Mouse (Mus musculus) forebrain, embryonic 12.5 days (tissue): ENCODE measurements around the gene Mllt6. TPM values are rescaled to one million over a fixed set of nuclear protein-coding genes. Genes with fewer than 3 reads are reported as not detected.

Experiments
- ATAC-seq: fragments of 200-750 bp; cut with Nextera tagmentation; 2 replicates; pipeline ENCODE4 v1.8.0; 2017; ENCODE audit warnings: moderate TSS enrichment; ENCODE audit not compliant: low FRiP score
- H3K27ac ChIP-seq: fragments of 300-500 bp; sonication (generic); 2 replicates; pipeline ENCODE4 v1.5.1; 2016; ENCODE audit warnings: mild to moderate bottlenecking
- H3K27me3 ChIP-seq: fragments of 300-500 bp; sonication (generic); 2 replicates; pipeline ENCODE4 v1.6.1; 2016; ENCODE audit warnings: mild to moderate bottlenecking
- H3K36me3 ChIP-seq: fragments of 300-500 bp; sonication (generic); replicated peaks from 2 replicates; pipeline ENCODE4 v1.6.1; 2016; ENCODE audit warnings: mild to moderate bottlenecking
- H3K4me1 ChIP-seq: fragments of 300-500 bp; sonication (generic); 2 replicates; pipeline ENCODE4 v1.6.1; 2016
- H3K4me2 ChIP-seq: fragments of 300-500 bp; sonication (generic); 2 replicates; pipeline ENCODE4 v1.6.1; 2016; ENCODE audit warnings: mild to moderate bottlenecking, moderate library complexity
- H3K4me3 ChIP-seq: fragments of 300-500 bp; sonication (generic); replicated peaks from 2 replicates; pipeline ENCODE4 v1.5.1; 2016; ENCODE audit warnings: mild to moderate bottlenecking
- H3K9ac ChIP-seq: fragments of 300-500 bp; sonication (generic); 2 replicates; pipeline ENCODE4 v1.6.1; 2016; ENCODE audit warnings: mild to moderate bottlenecking
- H3K9me3 ChIP-seq: fragments of 300-500 bp; sonication (generic); 2 replicates; pipeline ENCODE4 v1.6.1; 2016
- WGBS: fragments of 180-500 bp; shearing (Covaris S2); methylation state at CpG from one replicate; pipeline ENCODE4 v1.1.7; 2016; 5-methylcytosine and 5-hydroxymethylcytosine counted together
- polyA plus RNA-seq: library from polyadenylated mRNA; unstranded; fragments of >200 nt; fragmentation: Nextera tagmentation; extraction: Ambion mirVana; gene quantifications from 2 replicates; pipeline ENCODE4 v1.2.1, GENCODE M21; 2016

Gene Mllt6
- polyA plus RNA-seq, 1 experiment from 2014 or later: 3.7 TPM

- Histone ChIP-seq H3K27ac (0 out of 2 replicates have a peak overlapping the region, but pooled peaks have one; percentile 25), H3K4me3 (no peak overlapping the region), H3K4me2 (no peak overlapping the region), H3K27me3 (0 out of 2 replicates have a peak, but pooled peaks cover 7% of the 10 kb centered on the region), H3K9ac (no peak overlapping the region), H3K9me3 (no peaks in the 10 kb centered on the region), H3K36me3 (peaks cover 58% of the 10 kb centered on the region), H3K4me1 (peaks cover 30% of the 10 kb centered on the region)
- 33% methylated on average over 10 of the region's 10 CpGs for WGBS
- ATAC-seq: no peak
Observed at GRCm38 (mm10) chr11:97689861-97690260, 26.6 kb downstream of the Mllt6 start.

DNA sequence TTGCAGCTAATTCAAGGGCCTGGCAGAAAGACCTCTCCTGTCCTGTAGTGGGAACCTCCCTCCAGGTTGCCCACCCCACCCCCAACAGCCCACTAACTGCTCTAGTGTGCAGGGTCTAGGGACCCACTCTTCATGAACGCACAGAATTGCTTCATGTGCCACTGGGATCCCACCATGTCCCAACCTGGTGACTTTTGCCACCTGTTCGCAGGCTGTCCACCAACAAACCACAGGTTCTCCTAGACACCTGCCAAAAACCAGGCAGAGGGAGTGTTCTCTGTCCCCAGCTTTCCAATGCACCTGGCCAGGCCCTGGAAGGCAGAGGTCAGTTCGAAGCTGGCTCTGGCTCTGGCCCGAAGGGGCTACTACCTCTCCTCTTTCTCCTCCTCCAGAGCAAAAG, 31.2 kb downstream of the Mllt6 start:
- no peaks in the 10 kb centered on the region for H3K9me3 ChIP-seq
- 0 out of 2 replicates have a peak overlapping the region, but pooled peaks have one; percentile 5 for H3K9ac ChIP-seq
- no peaks in the 10 kb centered on the region for H3K27me3 ChIP-seq
- H3K4me1 ChIP-seq: peaks cover 47% of the 10 kb centered on the region
- peak overlapping the region; percentile 84 for H3K4me2 ChIP-seq
- H3K36me3 ChIP-seq: peaks cover 40% of the 10 kb centered on the region
- no peak for ATAC-seq
- peak overlapping the region; percentile 89 for H3K27ac ChIP-seq
- 0 out of 2 replicates have a peak overlapping the region, but pooled peaks have one; percentile 26 for H3K4me3 ChIP-seq
- WGBS: 79% methylated on average over 4 of the region's 4 CpGs

DNA sequence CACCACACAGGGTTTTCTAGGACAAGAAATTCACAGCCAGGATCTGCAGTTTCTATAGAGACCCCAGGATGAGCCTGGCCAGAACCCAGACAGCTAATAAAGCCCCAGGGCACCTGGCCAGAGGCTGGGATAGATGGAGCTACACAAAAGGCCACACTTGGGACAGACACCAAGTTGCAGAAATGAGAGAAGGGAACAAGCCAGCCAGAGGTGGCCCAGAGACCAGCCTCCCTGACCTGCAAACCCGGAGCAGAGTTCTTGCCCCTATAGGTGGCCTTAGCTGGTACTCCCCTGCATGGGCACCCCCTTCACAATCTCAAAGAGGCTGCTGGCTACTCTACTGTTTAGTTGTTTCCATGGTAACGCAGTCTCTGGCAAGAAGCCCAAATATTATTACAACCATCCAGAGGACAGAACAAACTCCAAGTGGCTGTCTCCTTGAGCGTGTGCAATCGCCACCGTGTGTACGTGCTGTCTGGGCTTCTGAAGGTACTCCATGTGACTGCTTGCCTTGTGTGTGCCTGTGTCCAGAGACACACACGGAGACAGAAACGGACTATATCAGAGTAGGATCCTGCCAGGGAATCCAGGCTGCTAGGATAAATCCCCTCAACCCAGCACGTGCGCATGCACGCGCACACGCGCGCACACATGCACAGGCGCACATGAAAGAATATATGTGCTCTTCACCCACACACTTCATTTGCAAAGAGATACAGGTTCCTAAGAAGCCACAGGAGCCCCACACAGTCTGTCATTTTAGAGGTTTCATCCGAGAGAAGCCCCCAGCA, 31.9 kb downstream of the Mllt6 start:
- Histone ChIP-seq H3K4me2 (peak overlapping the region; percentile 84), H3K4me1 (peaks cover 47% of the 10 kb centered on the region), H3K4me3 (peak overlapping the region; percentile 26), H3K27me3 (no peaks in the 10 kb centered on the region), H3K9me3 (no peaks in the 10 kb centered on the region), H3K36me3 (peaks cover 36% of the 10 kb centered on the region), H3K27ac (peak overlapping the region; percentile 89), H3K9ac (peak overlapping the region; percentile 48)
- ATAC-seq: no peak
- 33% methylated on average over 17 of the region's 17 CpGs for WGBS

DNA sequence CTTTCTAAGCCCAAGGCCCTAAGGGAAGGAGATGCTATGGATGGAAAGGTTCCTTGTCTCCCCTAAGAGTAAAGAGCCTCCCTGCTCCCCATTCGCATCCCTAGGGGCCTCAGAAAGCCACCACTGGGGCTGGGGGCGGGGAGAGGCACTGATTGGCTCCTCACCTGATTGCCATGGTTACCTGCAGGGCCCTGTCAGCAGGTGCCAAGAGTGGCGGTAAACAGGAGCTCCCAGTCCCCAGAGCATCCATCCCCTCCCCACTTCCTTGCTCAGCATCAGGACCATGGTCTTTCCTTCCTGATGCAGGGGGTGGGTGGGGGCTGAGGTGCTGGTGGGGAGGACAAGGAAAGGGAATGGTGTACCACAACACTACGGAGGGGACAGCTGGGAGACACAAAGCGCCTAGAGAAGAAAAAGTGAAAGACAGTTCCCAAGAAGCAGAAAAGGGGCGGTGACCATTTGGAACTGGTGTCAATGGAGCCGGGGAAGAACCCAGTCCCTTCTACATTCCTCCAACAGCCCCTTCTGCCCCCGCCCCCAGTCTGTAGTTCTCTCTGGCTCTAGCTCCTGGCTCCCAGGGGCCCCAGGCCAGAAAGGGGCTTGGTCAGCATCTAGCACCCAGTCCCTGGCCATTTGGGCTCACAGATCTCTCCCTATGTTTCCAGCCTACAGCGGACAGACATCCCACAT, 32.6 kb downstream of the Mllt6 start:
- no peak for ATAC-seq
- Histone ChIP-seq H3K4me2 (peak overlapping the region; percentile 84), H3K27ac (peak overlapping the region; percentile 89), H3K4me3 (peak overlapping the region; percentile 26), H3K9me3 (no peaks in the 10 kb centered on the region), H3K4me1 (peaks cover 51% of the 10 kb centered on the region), H3K27me3 (no peaks in the 10 kb centered on the region), H3K36me3 (peaks cover 28% of the 10 kb centered on the region), H3K9ac (peak overlapping the region; percentile 48)
- 15% methylated on average over 9 of the region's 9 CpGs for WGBS

DNA sequence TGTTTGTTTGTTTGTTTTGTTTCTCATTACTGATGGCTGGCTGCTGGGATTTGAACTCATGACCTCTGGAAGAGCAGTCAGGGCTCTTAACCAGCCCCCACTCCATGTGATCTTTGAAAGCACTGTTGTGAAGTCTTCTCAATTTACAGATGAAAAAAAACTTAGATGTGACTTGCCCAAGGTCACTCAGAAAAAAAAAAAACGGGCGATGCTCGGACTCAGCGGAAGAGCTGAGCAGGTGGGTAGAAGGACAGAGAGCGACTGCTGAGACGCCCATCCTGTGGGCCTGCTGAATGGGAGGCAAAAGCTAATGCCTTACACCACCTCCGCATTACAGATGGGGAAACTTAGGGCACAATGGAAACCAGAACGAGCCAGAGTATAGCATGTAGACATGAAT, 33.5 kb downstream of the Mllt6 start:
- H3K27me3 ChIP-seq: no peaks in the 10 kb centered on the region
- H3K9ac ChIP-seq: peak overlapping the region; percentile 48; the same call in 1 of the 2 replicates
- H3K4me3 ChIP-seq: peak overlapping the region; percentile 86
- no peak for ATAC-seq
- peaks cover 20% of the 10 kb centered on the region for H3K36me3 ChIP-seq
- WGBS: 66% methylated on average over 8 of the region's 8 CpGs
- H3K27ac ChIP-seq: peak overlapping the region; percentile 89; the same call in 1 of the 2 replicates
- no peaks in the 10 kb centered on the region for H3K9me3 ChIP-seq
- H3K4me1 ChIP-seq: peaks cover 59% of the 10 kb centered on the region
- peak overlapping the region; percentile 84 for H3K4me2 ChIP-seq

- peaks cover 64% of the 10 kb centered on the region for H3K4me1 ChIP-seq
- H3K9ac ChIP-seq: peak overlapping the region; percentile 95
- H3K4me3 ChIP-seq: peak overlapping the region; percentile 86
- H3K4me2 ChIP-seq: peak overlapping the region; percentile 84
- H3K9me3 ChIP-seq: no peaks in the 10 kb centered on the region
- no peaks in the 10 kb centered on the region for H3K27me3 ChIP-seq
- ATAC-seq: no peak
- peaks cover 14% of the 10 kb centered on the region for H3K36me3 ChIP-seq
- H3K27ac ChIP-seq: peak overlapping the region; percentile 99
- 57% methylated on average over 11 of the region's 11 CpGs for WGBS
Observed at GRCm38 (mm10) chr11:97697199-97697890, 34.1 kb downstream of the Mllt6 start.

GRCm38 (mm10) chr11:97697891-97698529, 34.8 kb downstream of the Mllt6 start:
- Histone ChIP-seq H3K4me2 (peak overlapping the region; percentile 84), H3K36me3 (peaks cover 7% of the 10 kb centered on the region), H3K4me3 (peak overlapping the region; percentile 86), H3K9ac (peak overlapping the region; percentile 95), H3K4me1 (peaks cover 64% of the 10 kb centered on the region), H3K27ac (peak overlapping the region; percentile 99), H3K27me3 (no peaks in the 10 kb centered on the region), H3K9me3 (no peaks in the 10 kb centered on the region)
- ATAC-seq: no peak
- under 1% methylated on average over 14 of the region's 14 CpGs for WGBS

- Histone ChIP-seq H3K27ac (peak overlapping the region; percentile 99), H3K9ac (peak overlapping the region; percentile 95), H3K4me1 (peaks cover 62% of the 10 kb centered on the region), H3K36me3 (no peaks in the 10 kb centered on the region), H3K27me3 (no peaks in the 10 kb centered on the region), H3K4me3 (peak overlapping the region; percentile 86), H3K9me3 (no peaks in the 10 kb centered on the region), H3K4me2 (peak overlapping the region; percentile 84)
- WGBS: under 1% methylated on average over 60 of the region's 63 CpGs
- ATAC-seq: peak; percentile 1; the same call in 1 of the 2 replicates
Observed at GRCm38 (mm10) chr11:97698741-97699611, 35.8 kb downstream of the Mllt6 start.

GRCm38 (mm10) chr11:97699626-97700002, 36.4 kb downstream of the Mllt6 start:
- peak; percentile 56 for ATAC-seq
- Histone ChIP-seq H3K4me1 (peaks cover 62% of the 10 kb centered on the region), H3K9me3 (no peaks in the 10 kb centered on the region), H3K27ac (peak overlapping the region; percentile 99), H3K4me3 (peak overlapping the region; percentile 86), H3K36me3 (no peaks in the 10 kb centered on the region), H3K9ac (peak overlapping the region; percentile 95), H3K4me2 (peak overlapping the region; percentile 84), H3K27me3 (no peaks in the 10 kb centered on the region)
- 0% methylated on average over 5 of the region's 9 CpGs for WGBS

- no peaks in the 10 kb centered on the region for H3K27me3 ChIP-seq
- peaks cover 61% of the 10 kb centered on the region for H3K4me1 ChIP-seq
- H3K36me3 ChIP-seq: no peaks in the 10 kb centered on the region
- H3K9ac ChIP-seq: peak within 1 kb of the TSS; percentile 95
- under 1% methylated on average over 85 of the region's 85 CpGs for WGBS
- peak; percentile 17 for ATAC-seq
- H3K4me3 ChIP-seq: peak within 1 kb of the TSS; percentile 86
- peak within 1 kb of the TSS; percentile 99 for H3K27ac ChIP-seq
- no peaks in the 10 kb centered on the region for H3K9me3 ChIP-seq
- peak within 1 kb of the TSS; percentile 84 for H3K4me2 ChIP-seq
Observed at GRCm38 (mm10) chr11:97700003-97700745, 37.0 kb downstream of the Mllt6 start, which contains the start of gene Pcgf2. Gene Pcgf2, minus strand, starts transcription at chr11:97700497.
